Mouse (Mus musculus): ENCODE data around the gene Bri3.

DNA sequence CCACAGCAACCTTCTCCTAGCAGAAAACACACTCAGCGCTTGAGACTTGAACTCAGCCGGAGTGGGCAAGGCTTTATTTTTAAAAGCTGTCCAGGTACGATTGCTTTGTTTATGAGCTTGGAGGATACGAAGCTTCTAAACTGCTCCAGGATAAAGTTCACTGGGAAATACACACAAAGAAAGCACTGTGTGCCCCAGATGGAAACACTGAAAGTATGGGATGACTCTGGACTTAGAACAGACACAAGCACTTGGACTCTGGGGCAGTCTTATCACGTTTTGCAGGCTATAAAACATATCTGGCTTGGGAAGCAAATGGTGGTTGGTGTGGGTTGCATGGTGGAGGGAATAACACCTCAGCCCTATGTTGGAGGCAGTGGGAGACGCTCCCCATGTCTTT lies 115.6 kb downstream of the Bri3 start:
- TF ChIP-seq CTCF (IDR thresholded peaks at IDR 0.05) (no peak), POLR2A (IDR thresholded peaks at IDR 0.05; ENCODE audit: insufficient read depth, low read depth, low read length) (no peak)
